Mouse (Mus musculus): ENCODE results near the gene Adam21.
"Not testable (repeated sequence)": the region's sequence is repeated elsewhere in the genome, so short reads cannot be mapped to it uniquely, and the experiment has no call there.

Gene Adam21

DNA sequence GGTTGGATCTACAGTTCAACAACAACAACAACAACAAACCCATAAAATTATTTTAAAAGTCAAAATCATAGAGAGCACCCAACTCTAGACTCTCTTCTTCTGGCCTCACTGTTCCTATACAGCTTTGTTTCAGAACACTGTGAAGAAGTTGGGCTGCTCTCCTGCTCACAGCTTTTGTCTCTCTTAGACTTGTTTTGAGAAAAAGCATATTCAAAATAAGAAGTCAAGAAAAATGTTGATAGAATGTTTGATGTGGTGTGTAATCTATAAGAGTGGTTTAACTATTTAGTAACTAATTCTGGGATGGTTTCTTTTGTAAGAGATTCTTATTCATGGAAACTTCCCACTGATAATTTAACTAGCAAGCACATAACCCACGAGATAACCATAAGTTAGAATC lies at the start of gene Adam21:
TSS of gene Adam21 (minus strand) at position 101 of the 400 bp plus-strand sequence.
- DNase-seq (ENCODE audit: low spot score) = no peak

DNA sequence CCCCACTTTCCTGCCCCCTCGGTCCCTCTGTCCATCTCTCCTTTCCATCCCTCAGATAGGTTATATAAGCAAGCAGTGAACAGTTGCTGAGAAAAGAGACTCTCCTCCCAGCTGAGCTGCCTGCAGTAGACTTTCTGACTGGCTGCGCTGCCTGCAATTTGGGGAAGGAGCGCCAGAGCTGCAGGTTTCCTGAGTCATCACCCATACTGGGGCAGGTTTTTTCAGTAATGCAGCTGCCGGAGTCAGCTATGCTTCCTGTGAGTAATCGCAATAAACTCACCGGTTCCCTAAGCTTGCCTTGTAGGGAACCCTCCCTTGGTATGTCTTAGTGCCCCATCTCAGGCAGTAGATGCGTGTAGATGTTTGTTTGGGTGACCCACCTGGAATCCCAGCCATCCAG lies 48.7 kb upstream of the Adam21 start:
- DNase-seq (ENCODE audit: low spot score) = no peak

DNA sequence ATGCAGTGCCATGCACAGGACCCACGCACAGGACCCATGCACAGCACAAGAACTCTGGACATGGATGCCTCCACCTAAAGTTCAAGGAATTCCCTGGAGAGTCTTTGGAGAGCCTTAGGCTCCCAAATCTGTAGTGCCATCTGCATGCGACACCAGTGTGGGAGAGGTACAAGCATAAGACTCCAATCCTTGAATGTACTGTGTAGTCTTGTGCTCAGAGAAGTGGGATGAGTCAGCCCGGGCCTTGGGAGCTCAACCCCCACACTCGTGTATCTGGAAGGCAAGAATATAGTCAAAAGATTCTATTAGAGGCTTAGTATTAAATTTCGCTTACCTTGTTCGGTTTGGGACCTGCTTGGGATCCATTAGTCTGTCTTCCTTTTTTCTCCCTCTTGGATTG lies 47.5 kb upstream of the Adam21 start:
- DNase-seq (ENCODE audit: low spot score) = no peak

DNA sequence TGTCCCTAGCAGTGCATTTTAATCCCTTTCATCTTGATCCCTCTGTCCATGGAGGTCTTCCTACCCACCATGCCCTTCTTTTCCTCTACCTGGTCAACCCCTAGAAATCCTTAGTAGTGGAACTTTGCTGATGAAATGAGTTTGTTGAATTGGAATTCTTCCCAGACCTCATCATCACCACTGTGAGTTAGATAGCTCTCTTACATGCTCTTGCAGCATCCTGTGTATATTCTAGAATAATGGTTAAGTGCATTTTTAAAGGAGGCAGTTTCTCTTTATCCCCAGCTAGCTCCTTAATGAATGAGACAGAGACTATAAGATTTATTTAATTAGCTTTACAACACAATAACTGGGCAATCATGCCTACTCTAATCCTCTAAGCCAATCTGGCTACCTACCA lies 41.2 kb upstream of the Adam21 start:
- DNase-seq (ENCODE audit: low spot score) = no peak

DNA sequence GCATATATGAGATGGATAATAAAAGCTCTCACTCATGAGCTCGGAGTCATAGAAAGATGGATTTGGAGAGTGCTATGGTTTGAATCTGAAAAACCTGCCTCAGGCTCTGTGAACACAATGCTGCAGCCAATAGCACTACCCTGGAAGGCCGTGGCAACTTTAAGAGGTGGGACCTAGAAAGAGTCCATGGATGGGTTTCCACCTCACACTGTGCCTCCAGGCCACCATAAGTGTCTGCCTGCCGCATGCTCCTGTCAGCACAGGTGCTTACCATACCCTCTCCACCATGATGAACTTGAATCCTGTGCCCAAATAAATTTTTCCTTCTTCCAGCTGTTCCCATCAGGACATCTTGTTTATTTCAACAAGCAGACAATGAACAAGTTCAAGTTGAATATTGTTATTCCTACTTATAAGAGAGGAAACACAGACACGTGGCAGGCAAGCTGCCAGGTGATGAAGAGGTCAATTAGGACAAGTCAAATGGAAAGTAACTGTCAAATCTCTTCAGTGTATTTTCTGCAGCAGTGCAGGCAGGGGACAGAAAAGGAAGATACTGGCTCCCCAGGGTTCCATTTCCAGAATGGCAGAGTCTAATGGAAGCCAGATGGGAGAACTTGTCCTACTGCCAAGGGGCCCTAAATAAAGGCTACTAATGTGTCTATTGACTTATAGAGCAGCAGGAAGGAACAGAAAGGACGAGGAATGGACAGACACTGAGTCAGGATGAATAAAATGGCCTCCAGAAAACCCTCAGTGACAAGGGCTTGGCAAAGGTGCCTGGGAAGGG lies 36.9 kb upstream of the Adam21 start:
- DNase-seq (ENCODE audit: low spot score) = no peak

DNA sequence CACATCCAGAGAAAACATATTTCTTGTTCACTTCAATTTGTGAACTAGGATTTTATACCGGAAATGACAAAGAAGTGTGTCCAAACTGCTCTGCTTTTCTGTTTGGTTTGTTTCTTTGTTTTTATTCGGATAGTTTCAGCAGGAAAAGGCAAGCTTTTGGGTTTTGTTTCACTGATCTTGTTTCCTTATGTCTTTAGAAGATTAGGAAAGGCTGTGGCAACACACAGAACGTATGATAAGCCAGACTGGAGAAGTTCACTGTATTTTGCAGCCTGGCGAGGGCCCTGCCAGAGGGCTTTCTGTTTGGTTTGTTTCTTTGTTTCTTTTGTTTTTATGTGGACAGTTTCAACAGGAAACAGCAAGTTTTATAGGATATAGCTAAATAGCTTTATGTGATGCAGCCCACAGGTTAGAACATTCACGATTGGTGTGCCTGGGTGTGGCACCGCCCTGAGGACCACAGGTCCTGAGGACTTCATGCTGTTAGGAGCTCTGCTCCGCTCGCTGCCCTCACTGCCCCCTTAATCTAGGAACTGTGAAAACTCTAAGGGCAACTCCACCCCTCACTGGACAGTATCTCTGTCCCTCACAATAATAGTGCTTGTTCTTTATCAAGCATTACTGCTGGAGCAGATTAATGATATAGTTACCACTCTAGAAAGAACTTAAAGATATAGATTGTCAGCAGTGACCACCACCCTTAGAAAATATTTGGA lies 28.4 kb upstream of the Adam21 start:
- peak; percentile 43 for DNase-seq (ENCODE audit: low spot score)

DNA sequence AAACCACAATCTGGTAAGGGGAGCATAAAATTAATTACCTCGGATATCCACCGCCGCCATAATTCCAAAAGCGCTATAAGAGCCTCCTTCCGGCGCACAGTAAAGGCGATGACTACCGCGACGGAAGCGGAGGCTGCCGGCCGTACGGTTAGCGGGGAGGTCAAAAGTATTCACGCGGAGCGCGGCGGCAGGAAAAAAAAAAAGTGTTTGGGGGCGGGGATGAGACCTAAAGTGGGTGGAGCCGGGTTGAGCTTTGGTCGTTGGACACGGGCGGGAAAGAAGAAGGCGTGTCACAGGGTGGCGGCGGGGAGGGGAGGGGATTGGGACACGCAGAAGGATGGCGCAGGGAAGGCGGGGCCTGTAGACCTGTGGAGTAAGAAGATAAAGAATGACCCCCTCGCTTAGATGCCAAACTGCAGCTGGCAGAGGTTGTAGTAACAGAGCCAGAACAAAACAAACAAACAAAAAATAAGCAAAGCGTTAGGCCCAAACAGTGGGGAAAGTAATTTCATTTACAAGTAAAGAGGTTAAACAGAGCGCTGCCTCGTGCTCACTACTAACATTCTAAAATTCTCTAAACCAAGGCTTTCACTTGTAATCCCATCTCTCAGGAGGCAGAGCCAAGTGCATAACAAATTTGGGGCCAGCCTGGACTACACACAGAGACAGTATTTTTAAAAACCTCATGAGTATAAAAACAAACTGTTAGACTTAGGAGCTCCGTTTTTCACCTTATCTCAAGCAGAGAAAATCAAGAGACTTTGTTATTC lies 26.8 kb upstream of the Adam21 start, which contains the start of gene Med6:
TSS of gene Med6 (minus strand) at position 107 of the 770 bp plus-strand sequence.
- peak; percentile 98 for DNase-seq (ENCODE audit: low spot score)

DNA sequence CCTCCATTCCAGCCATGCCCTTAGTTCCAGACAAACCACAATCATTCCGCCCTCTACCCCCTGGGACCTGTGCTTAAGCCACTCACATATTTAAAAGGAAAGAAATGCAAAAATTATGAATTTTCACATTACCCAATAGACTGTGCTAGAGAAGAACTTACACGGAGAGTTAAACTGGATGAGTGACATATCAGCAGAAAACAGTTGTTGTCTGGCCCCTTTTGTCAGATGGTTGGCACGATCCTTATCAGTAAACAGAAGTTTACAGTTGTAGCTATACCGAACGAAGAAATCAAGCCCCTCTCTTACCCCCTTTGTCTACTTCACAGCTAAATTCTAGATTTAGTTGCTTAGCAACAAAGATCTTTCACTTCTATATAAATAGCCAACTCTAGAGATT lies 343 bp downstream of the Adam21 start:
- peak; percentile 5 for DNase-seq (ENCODE audit: low spot score)

DNA sequence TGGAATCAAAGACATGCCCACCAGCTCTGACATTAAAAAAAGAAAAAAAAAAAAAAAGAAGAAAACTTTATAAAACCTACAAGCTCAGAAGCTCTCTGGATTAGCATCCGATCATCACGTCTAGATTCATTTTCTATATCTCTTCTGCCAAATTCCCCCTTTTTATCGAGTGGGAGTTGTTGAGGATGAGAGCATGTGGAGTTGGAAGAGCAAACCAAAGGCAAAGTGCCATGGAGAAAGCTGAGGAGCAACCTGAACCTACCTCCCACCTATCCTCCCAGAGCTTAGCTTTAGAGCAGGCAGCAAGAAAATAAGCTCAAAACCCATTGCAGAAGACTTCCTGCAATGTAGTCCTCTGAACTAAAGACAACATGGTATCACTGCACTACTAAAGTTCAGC lies 4.1 kb downstream of the Adam21 start:
- DNase-seq (ENCODE audit: low spot score) = no peak

DNA sequence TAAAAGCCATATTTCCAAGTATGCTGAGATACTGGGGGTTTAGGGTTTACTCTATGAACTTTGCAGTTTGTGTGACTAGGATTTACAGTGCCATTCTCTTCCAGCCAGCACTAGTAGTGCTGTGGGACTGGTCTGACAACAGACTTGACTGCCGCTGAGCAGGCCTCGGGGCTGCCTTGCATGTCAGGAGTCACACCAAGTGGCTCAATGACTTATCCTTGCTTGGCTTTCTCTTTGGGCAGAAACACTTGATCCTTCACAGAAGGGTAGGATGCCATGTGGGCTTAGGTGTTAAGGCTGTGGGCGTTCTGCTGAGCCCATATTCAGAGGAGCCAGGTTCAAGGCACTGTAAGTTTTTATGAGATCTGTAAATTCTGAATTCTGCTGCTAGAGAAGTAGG lies 19.0 kb downstream of the Adam21 start:
- DNase-seq (ENCODE audit: low spot score) = no peak

DNA sequence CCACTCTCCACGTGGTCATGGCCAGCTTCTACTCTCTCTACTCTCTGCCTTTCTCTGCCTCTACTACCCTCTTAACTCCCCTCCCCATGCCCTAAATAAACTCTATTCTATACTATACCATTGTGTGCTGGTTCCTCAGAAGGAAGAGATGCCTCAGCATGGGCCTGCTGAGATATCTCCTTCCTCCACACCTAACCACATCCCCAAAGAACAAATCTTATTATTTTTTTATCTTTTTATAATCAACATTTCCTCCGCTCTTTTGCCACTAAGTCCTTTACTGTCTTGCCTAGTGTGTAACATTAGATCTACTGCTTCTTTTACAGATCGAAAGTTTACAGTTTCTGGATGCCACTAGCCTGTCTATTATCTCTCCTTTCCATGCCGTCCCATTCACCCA lies 21.1 kb downstream of the Adam21 start:
- DNase-seq (ENCODE audit: low spot score) = no peak

DNA sequence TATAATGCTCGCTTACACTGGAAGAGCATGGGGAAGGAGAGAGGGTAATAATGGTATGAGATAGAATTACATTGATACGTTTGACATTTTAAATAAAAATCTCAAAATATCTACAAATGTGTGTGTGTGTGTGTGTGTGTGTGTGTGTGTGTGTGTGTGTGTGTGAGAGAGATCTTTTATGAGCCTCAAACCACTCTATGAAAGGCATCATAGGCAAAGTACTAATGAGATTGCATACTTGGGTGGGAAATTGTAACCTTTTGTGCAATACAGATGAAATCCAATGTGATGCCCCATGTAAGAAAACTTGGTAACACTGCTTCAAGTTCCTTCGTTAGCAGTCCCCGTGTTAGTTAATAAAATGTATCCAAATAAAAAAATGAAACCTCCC lies 35.2 kb downstream of the Adam21 start:
- DNase-seq (ENCODE audit: low spot score) = no peak

DNA sequence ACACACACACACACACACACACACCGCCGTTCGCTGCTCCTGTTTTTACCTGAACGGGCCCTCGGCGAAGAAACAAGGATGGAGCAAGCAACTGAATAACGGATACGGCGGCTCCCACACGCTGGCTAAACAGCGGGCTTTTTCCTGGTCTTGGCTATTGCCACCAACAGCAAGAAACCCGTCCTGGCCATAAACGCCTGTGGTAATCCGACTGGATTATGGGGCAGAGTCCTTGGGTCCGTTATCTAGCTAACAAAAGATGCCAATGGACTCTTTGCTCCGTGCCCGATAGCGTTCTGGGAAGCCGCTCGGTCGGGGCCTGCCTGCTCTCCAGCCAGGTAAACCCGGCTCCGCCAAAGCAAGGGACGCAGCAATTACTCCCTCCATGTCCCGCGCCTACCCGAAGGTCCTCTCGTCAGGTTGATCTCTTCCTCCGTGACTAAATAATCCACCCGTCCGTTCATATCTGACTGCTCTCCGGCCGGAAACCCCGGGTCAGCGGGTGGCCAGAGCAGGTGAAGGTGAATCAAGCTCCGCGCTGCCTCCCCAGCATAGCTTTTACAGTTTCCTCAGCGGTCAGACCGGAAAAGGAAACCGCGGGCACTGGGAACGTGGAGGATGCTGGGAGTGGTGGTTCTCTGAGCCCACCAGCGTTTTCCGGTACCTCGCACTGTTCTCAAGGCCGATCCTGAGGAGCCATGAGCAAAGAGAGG lies 35.8 kb downstream of the Adam21 start, which contains the start of the genes Gm20498 and Synj2bp:
TSS of gene Gm20498 (minus strand) at position 590 of the 713 bp plus-strand sequence.
TSS of gene Synj2bp (minus strand) at position 596 of the 713 bp plus-strand sequence.
- peak; percentile 78 for DNase-seq (ENCODE audit: low spot score)

DNA sequence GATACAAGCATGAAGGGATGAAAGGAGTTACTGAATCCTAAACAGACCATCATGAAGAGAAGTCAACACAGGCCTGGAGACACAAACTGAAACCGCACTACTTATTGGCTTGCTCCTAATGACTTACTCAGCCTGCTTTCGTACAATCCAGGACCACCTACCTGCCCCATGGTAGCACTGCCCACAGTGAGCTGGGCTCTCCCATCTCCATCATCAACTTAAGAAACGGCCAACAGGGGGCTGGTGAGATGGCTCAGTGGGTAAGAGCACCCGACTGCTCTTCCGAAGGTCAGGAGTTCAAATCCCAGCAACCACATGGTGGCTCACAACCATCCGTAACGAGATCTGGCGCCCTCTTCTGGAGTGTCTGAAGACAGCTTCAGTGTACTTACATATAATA lies 37.7 kb downstream of the Adam21 start:
- not testable (repeated sequence) for DNase-seq (ENCODE audit: low spot score)
